Mouse (Mus musculus): ENCODE results near the gene Npdc1.

- TF ChIP-seq CTCF (IDR thresholded peaks at IDR 0.05) (no peak), EP300 (IDR thresholded peaks at IDR 0.05) (no peak)
These were observed 49.7 kb upstream of the Npdc1 start for GRCm38 (mm10) chr2:25349499-25349898.
